Mouse (Mus musculus) forebrain, embryonic 16.5 days (tissue): Measurements from ENCODE around the gene Ccdc14. TPM values are rescaled to one million over a fixed set of nuclear protein-coding genes. Genes with fewer than 3 reads are reported as not detected.

ENCODE experiments used
- ATAC-seq: fragments of 200-750 bp; cut with Nextera tagmentation; 2 replicates; pipeline ENCODE4 v1.8.0; 2017; ENCODE audit warnings: mild to moderate bottlenecking, moderate library complexity
- H3K27ac ChIP-seq: fragments of 300-500 bp; sonication (generic); 2 replicates; pipeline ENCODE4 v1.5.1; 2014; ENCODE audit warnings: low read length, control low read depth
- H3K27me3 ChIP-seq: fragments of 300-500 bp; sonication (generic); replicated peaks from 2 replicates; pipeline ENCODE4 v1.6.1; 2014; ENCODE audit warnings: low read length; ENCODE audit not compliant: control insufficient read depth, insufficient read depth
- H3K36me3 ChIP-seq: fragments of 300-500 bp; sonication (generic); 2 replicates; pipeline ENCODE4 v1.6.1; 2014; ENCODE audit not compliant: control insufficient read depth, insufficient read depth
- H3K4me1 ChIP-seq: fragments of 300-500 bp; sonication (generic); replicated peaks from 2 replicates; pipeline ENCODE4 v1.6.1; 2014; ENCODE audit warnings: low read length; ENCODE audit not compliant: control insufficient read depth, insufficient read depth
- H3K4me2 ChIP-seq: fragments of 300-500 bp; sonication (generic); 2 replicates; pipeline ENCODE4 v1.6.1; 2014; ENCODE audit warnings: mild to moderate bottlenecking, low read length, control low read depth
- H3K4me3 ChIP-seq: fragments of 300-500 bp; sonication (generic); replicated peaks from 2 replicates; pipeline ENCODE4 v1.5.1; 2014; ENCODE audit warnings: mild to moderate bottlenecking, low read length, control low read depth
- H3K9ac ChIP-seq: fragments of 300-500 bp; sonication (generic); replicated peaks from 2 replicates; pipeline ENCODE4 v1.6.1; 2014; ENCODE audit warnings: low read depth, low read length, control low read depth
- H3K9me3 ChIP-seq: fragments of 300-500 bp; sonication (generic); 2 replicates; pipeline ENCODE4 v1.6.1; 2016; ENCODE audit warnings: low read length; ENCODE audit not compliant: control insufficient read depth
- WGBS: fragments of 180-500 bp; shearing (Covaris S2); extraction: QIAGEN DNeasy Blood & Tissue Kit; methylation state at CpG from one replicate; pipeline ENCODE4 v1.1.7; 2014; 5-methylcytosine and 5-hydroxymethylcytosine counted together
- polyA plus RNA-seq: library from polyadenylated mRNA; unstranded; fragments of >200 nt; fragmentation: Nextera tagmentation; extraction: Ambion mirVana; gene quantifications from 2 replicates; pipeline ENCODE4 v1.2.1, GENCODE M21; 2015

Ccdc14 gene
- polyA plus RNA-seq, 1 experiment from 2014 or later = 5.6 TPM

- no peaks in the 10 kb centered on the region for H3K9me3 ChIP-seq
- no peak overlapping the region for H3K9ac ChIP-seq
- no peak overlapping the region for H3K4me3 ChIP-seq
- no peak overlapping the region for H3K4me2 ChIP-seq
- H3K36me3 ChIP-seq = no peaks in the 10 kb centered on the region
- H3K27me3 ChIP-seq = no peaks in the 10 kb centered on the region
- H3K27ac ChIP-seq = no peak overlapping the region
- no peak for ATAC-seq
- no peaks in the 10 kb centered on the region for H3K4me1 ChIP-seq
- WGBS = 82% methylated on average over 9 of the region's 9 CpGs
Measured at GRCm38 (mm10) chr16:34763959-34764591, 73.7 kb downstream of the Ccdc14 start.

DNA sequence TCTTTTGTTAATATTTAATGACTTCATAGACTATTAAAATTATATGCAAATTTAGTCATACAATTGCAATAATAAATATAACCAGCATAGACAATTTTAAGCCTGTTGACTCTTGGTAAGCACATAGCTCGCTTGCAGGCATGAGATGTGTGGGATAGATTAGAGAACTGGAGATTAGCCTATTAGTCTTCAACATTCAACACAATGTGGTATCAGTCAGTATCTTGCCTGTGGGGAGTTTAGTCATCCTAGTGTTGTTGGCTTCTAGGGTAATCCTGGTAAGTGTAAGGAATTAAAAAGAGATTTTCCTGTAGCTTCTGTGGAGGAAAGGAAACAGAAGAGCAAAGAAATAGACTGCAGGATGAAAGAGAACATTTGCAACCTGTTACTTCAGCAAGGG, 75.2 kb downstream of the Ccdc14 start:
- Histone ChIP-seq H3K36me3 (no peaks in the 10 kb centered on the region), H3K27ac (no peak overlapping the region), H3K9ac (no peak overlapping the region), H3K9me3 (no peaks in the 10 kb centered on the region), H3K4me3 (no peak overlapping the region), H3K4me1 (no peaks in the 10 kb centered on the region), H3K27me3 (no peaks in the 10 kb centered on the region), H3K4me2 (no peak overlapping the region)
- no peak for ATAC-seq
- WGBS = 78% methylated on average over 1 of the region's 1 CpGs

GRCm38 (mm10) chr16:34766193-34766592, 75.8 kb downstream of the Ccdc14 start:
- no peak for ATAC-seq
- Histone ChIP-seq H3K4me1 (no peaks in the 10 kb centered on the region), H3K27ac (no peak overlapping the region), H3K9ac (no peak overlapping the region), H3K27me3 (no peaks in the 10 kb centered on the region), H3K4me2 (no peak overlapping the region), H3K4me3 (no peak overlapping the region), H3K9me3 (no peaks in the 10 kb centered on the region), H3K36me3 (no peaks in the 10 kb centered on the region)
- WGBS = 97% methylated on average over 1 of the region's 1 CpGs

- no peaks in the 10 kb centered on the region for H3K9me3 ChIP-seq
- 91% methylated on average over 2 of the region's 2 CpGs for WGBS
- no peak overlapping the region for H3K9ac ChIP-seq
- H3K27me3 ChIP-seq = no peaks in the 10 kb centered on the region
- H3K4me3 ChIP-seq = no peak overlapping the region
- no peak for ATAC-seq
- peaks cover under 1% of the 10 kb centered on the region; the same call in 1 of the 2 replicates for H3K4me1 ChIP-seq
- no peak overlapping the region for H3K27ac ChIP-seq
- no peaks in the 10 kb centered on the region for H3K36me3 ChIP-seq
- no peak overlapping the region for H3K4me2 ChIP-seq
Measured at GRCm38 (mm10) chr16:34767443-34767842, 77.0 kb downstream of the Ccdc14 start.

DNA sequence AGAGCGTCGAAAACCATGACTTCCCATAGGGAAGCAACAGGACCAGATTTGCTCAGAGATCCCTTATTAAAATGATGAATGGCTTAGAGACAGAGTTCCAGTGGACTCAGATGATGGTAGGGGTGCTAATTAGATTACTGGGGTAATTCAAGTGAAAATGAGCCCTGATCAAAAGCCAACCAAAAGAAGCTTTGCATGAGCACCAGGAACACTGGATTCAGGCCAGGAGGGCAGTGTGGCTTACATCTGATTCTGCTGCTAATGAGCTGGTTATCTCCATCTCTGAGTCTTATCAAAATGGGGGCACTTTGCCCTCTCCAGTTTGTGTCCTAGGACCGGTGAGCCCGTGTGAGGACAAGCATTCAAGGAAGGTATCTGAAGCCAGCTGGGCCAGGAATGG, 78.0 kb downstream of the Ccdc14 start:
- Histone ChIP-seq H3K4me1 (peaks cover 7% of the 10 kb centered on the region), H3K9ac (no peak overlapping the region), H3K27me3 (no peaks in the 10 kb centered on the region), H3K4me3 (no peak overlapping the region), H3K9me3 (no peaks in the 10 kb centered on the region), H3K36me3 (no peaks in the 10 kb centered on the region), H3K4me2 (no peak overlapping the region), H3K27ac (no peak overlapping the region)
- 34% methylated on average over 4 of the region's 4 CpGs for WGBS
- ATAC-seq = no peak

- H3K4me2 ChIP-seq = no peak overlapping the region
- 91% methylated on average over 4 of the region's 4 CpGs for WGBS
- no peak for ATAC-seq
- H3K36me3 ChIP-seq = no peaks in the 10 kb centered on the region
- no peak overlapping the region for H3K4me3 ChIP-seq
- H3K9me3 ChIP-seq = no peaks in the 10 kb centered on the region
- no peaks in the 10 kb centered on the region for H3K27me3 ChIP-seq
- H3K27ac ChIP-seq = no peak overlapping the region
- H3K4me1 ChIP-seq = peaks cover 7% of the 10 kb centered on the region
- H3K9ac ChIP-seq = no peak overlapping the region
Measured at GRCm38 (mm10) chr16:34770127-34770526, 79.7 kb downstream of the Ccdc14 start.

DNA sequence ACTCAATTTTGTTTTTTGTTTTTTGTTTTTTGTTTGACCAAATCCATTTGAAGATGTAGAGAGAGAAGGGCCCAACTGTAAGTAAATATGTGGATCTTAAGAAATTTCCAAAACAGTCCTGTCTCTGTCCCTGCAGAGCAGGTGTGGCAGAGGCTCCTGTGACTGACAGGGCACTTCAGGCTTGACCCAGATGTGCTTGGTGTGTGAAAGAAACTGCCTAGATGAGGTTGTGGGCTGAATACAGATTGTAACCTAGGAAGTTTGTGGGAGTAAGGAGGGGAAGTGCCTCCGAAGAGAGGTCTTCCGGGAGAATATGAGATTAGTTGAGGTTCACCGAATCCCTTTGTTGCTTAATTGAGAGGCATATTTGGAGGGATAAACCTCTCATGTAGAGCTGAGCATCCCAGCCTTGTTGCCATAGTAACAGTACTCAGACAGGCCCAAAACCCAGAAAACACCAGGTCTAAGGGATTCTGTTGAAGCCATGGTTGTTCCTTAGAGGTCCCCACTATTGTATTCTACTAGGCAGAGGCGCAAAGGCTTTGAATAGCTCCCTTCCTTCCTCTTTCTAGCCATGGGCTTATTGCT, 82.1 kb downstream of the Ccdc14 start:
- no peak for ATAC-seq
- peaks cover 7% of the 10 kb centered on the region for H3K4me1 ChIP-seq
- no peak overlapping the region for H3K4me3 ChIP-seq
- 9% methylated on average over 4 of the region's 4 CpGs for WGBS
- H3K9ac ChIP-seq = no peak overlapping the region
- no peak overlapping the region for H3K4me2 ChIP-seq
- no peaks in the 10 kb centered on the region for H3K9me3 ChIP-seq
- H3K27me3 ChIP-seq = no peaks in the 10 kb centered on the region
- H3K27ac ChIP-seq = no peak overlapping the region
- no peaks in the 10 kb centered on the region for H3K36me3 ChIP-seq

Other genes starting within 250 kb of the Ccdc14 start
- gene Kalrn, start 117.1 kb upstream of the Ccdc14 start, polyA plus RNA-seq = 35.4 and 43.9 TPM in 2 replicates
- not detected in 2 replicates for gene Ropn1, start 40.7 kb upstream of the Ccdc14 start, polyA plus RNA-seq
- gene Mylk, start 54.6 kb downstream of the Ccdc14 start, polyA plus RNA-seq = 2.8 and 6.0 TPM in 2 replicates